Mouse (Mus musculus) C2C12 (cell line): ENCODE data around the gene Gm20388.

Source experiments
- CEBPB ChIP-seq: IDR thresholded peaks from one replicate; pipeline ENCODE4 v1.6.1; 2011; ENCODE audit warnings: low read depth, mild to moderate bottlenecking, control low read depth, moderate library complexity
- CTCF ChIP-seq: IDR thresholded peaks from one replicate; pipeline ENCODE4 v1.5.1; 2011; ENCODE audit not compliant: control insufficient read depth, insufficient read depth, insufficient read length
- MYOD1 ChIP-seq: IDR thresholded peaks from one replicate; pipeline ENCODE4 v1.6.1; 2011; ENCODE audit warnings: low read depth; ENCODE audit not compliant: control insufficient read depth, insufficient read length

DNA sequence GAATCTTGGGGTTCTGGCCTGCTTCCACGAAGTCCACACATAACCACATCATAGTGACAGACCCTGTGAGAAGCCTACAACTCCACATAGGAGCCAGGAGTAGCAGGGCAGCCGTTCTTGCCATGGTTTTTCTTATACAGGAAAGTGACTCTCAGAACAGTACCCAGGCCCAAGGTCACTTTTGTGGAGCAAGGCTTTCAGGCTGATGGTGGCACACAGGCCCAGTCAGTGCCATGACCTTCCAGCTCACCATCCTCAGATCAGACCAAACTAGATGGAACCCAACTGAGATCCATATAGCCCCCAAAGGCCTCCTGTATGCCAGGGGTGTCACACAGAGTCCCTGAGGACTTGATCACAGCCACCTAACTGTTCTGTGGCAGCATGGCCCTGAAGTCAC, 541.5 kb downstream of the Gm20388 start:
- no peak for TF ChIP-seq CTCF
- no peak for TF ChIP-seq MYOD1
- TF ChIP-seq CEBPB, result no peak
